In the genomic region with DNA sequence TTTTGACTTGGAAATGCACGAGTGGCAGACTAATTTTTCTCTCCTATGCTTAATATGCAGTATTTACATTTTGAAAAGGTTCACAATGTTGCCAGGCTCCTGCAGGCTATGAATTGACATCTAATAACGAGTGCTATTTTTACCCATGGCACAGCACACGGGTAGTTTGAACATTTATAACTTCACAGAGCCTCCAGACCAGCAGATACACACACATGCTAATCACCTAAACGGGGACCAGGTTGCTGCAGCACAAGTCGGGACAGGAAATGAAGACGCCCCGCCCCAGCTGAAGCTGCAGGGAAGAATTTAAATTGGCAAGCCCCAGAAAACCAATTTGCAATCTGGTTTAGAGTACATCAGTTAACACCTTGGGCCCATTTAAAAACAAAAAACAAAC, we compare ENCODE assay signal across 10 mouse cellular contexts.
DNase-seq lines count a peak whose midpoint lies in the region; ATAC-seq and TF ChIP-seq lines count a peak whose summit lies in the region.
"Had no signal": no experiment of that assay in that cellular context is flagged by ENCODE, and none has a peak within 500 bp of the region (broad histone marks: within the 10 kb centered on the region; RNA-seq: fewer than 3 reads in every experiment).

No protein-coding gene starts in this region.

- H3K4me3 ChIP-seq in heart, embryonic 12.5 days = no peak overlapping the region
- no peak overlapping the region for H3K4me3 ChIP-seq in stomach, embryonic 16.5 days (replicated peaks; ENCODE audit: low read length)
- H3K4me3 ChIP-seq in stomach, postnatal 0 days (ENCODE audit: low read depth, low read length) = no peak overlapping the region
- H3K4me3 ChIP-seq in limb, embryonic 10.5 days = peak overlapping the region; percentile 23

- no peak for DNase-seq in heart, adult 8-10 months (ENCODE audit: low spot score)
- DNase-seq in stomach, postnatal 0 days (ENCODE audit: low spot score) = no peak
- DNase-seq in limb, embryonic 10.5 days (ENCODE audit: low spot score) = peak; percentile 66
- DNase-seq in thymus, postnatal 4 days = peak; percentile 69
- no peak for DNase-seq in cerebellum, adult 9-10 months
- DNase-seq in Muller cell, postnatal 12 days (ENCODE audit: inconsistent ontology term) = no peak

- H3K4me1 ChIP-seq in heart, embryonic 12.5 days (replicated peaks) = peaks cover 24% of the 10 kb centered on the region
- peaks cover 22% of the 10 kb centered on the region for H3K4me1 ChIP-seq in stomach, embryonic 16.5 days (ENCODE audit: control insufficient read depth, insufficient read depth, low read length)
- peaks cover 6% of the 10 kb centered on the region; the same call in 1 of the 2 replicates for H3K4me1 ChIP-seq in stomach, postnatal 0 days (replicated peaks; ENCODE audit: control insufficient read depth, insufficient read depth)
- H3K4me1 ChIP-seq in limb, embryonic 10.5 days = peaks cover 62% of the 10 kb centered on the region

- peak overlapping the region; percentile 19; the same call in 1 of the 2 replicates for H3K4me2 ChIP-seq in heart, embryonic 12.5 days
- peak overlapping the region; percentile 27; the same call in 1 of the 2 replicates for H3K4me2 ChIP-seq in stomach, embryonic 16.5 days (ENCODE audit: low read depth, low read length)
- no peak overlapping the region for H3K4me2 ChIP-seq in stomach, postnatal 0 days (replicated peaks; ENCODE audit: low read depth)

- no peak overlapping the region for H3K9ac ChIP-seq in heart, embryonic 12.5 days
- no peak overlapping the region for H3K9ac ChIP-seq in stomach, embryonic 16.5 days (ENCODE audit: low read length)
- no peak overlapping the region for H3K9ac ChIP-seq in stomach, postnatal 0 days (ENCODE audit: low read length)

- no peak for ATAC-seq in heart, embryonic 12.5 days (ENCODE audit: insufficient number of reproducible peaks, low FRiP score)
- no peak for ATAC-seq in stomach, embryonic 16.5 days (ENCODE audit: insufficient read depth, low FRiP score)
- ATAC-seq in stomach, postnatal 0 days (ENCODE audit: low FRiP score, low TSS enrichment) = no peak
- ATAC-seq: intestine, embryonic 16.5 days had no signal

- TF ChIP-seq EP300 in stomach, postnatal 0 days (optimal IDR thresholded peaks at IDR 0.05) = no peak

- no peaks in the 10 kb centered on the region for H3K27me3 ChIP-seq in heart, embryonic 12.5 days (replicated peaks)
- no peaks in the 10 kb centered on the region for H3K27me3 ChIP-seq in stomach, embryonic 16.5 days (ENCODE audit: control insufficient read depth, insufficient read depth, low read length)
- no peaks in the 10 kb centered on the region for H3K27me3 ChIP-seq in stomach, postnatal 0 days (ENCODE audit: control insufficient read depth, insufficient read depth, low read length)
- no peaks in the 10 kb centered on the region for H3K27me3 ChIP-seq in limb, embryonic 10.5 days (ENCODE audit: low read depth, poor library complexity, severe bottlenecking)

- peak overlapping the region; percentile 21; the same call in 1 of the 2 replicates for H3K27ac ChIP-seq in heart, embryonic 12.5 days (ENCODE audit: poor library complexity, severe bottlenecking)
- H3K27ac ChIP-seq in stomach, embryonic 16.5 days (ENCODE audit: low read length) = no peak overlapping the region
- H3K27ac ChIP-seq in stomach, postnatal 0 days (replicated peaks) = no peak overlapping the region
- H3K27ac ChIP-seq in limb, embryonic 10.5 days = peak overlapping the region; percentile 80
- H3K27ac ChIP-seq: macrophage had no signal

- H3K36me3 ChIP-seq in heart, embryonic 12.5 days = no peaks in the 10 kb centered on the region
- H3K36me3 ChIP-seq in stomach, embryonic 16.5 days (ENCODE audit: control insufficient read depth, insufficient read depth, low read length) = no peaks in the 10 kb centered on the region
- no peaks in the 10 kb centered on the region for H3K36me3 ChIP-seq in stomach, postnatal 0 days (ENCODE audit: control insufficient read depth, insufficient read depth, low read length)
- H3K36me3 ChIP-seq in limb, embryonic 10.5 days = no peaks in the 10 kb centered on the region

- WGBS in heart, embryonic 12.5 days = 18% methylated on average over 7 of the region's 7 CpGs
- WGBS in stomach, embryonic 16.5 days = 17% methylated on average over 7 of the region's 7 CpGs
- WGBS in stomach, postnatal 0 days = 19% methylated on average over 7 of the region's 7 CpGs
- WGBS in limb, embryonic 10.5 days = 8% methylated on average over 7 of the region's 7 CpGs

- H3K9me3 ChIP-seq in heart, embryonic 12.5 days (replicated peaks) = no peaks in the 10 kb centered on the region
- no peaks in the 10 kb centered on the region for H3K9me3 ChIP-seq in stomach, embryonic 16.5 days (replicated peaks; ENCODE audit: control insufficient read depth, low read length)
- H3K9me3 ChIP-seq in stomach, postnatal 0 days (ENCODE audit: control insufficient read depth, low read length) = no peaks in the 10 kb centered on the region
- H3K9me3 ChIP-seq in limb, embryonic 10.5 days (replicated peaks) = no peaks in the 10 kb centered on the region

- no peak for TF ChIP-seq CTCF in stomach, postnatal 0 days (IDR thresholded peaks at IDR 0.05; ENCODE audit: low read depth)

Comparison
In these comparisons a context has a peak if more than half of its experiments do, and no peak if none do; other contexts are left out.
1. H3K27ac ChIP-seq: peak in heart, embryonic 12.5 days (single experiment) and limb, embryonic 10.5 days (single experiment); none in stomach, embryonic 16.5 days (single experiment) and stomach, postnatal 0 days (single experiment).
2. DNase-seq: peak in limb, embryonic 10.5 days (single experiment) and thymus, postnatal 4 days (single experiment); none in heart, adult 8-10 months (single experiment), stomach, postnatal 0 days (single experiment), cerebellum, adult 9-10 months (single experiment) and Muller cell, postnatal 12 days (single experiment).